Mouse (Mus musculus): ENCODE data around the gene Sox11. TPM values are rescaled to one million over a fixed set of nuclear protein-coding genes. Genes with fewer than 3 reads are reported as not detected.
A peak's percentile ranks its signal among the peaks of the same experiment; 100 is the strongest.

The Sox11 gene
- total and polyA plus RNA-seq, 3 experiments = 0.02 to 0.05 TPM; not detected in 1

- no peaks in the 10 kb centered on the region for H3K79me2 ChIP-seq (replicated peaks; ENCODE audit: control insufficient read depth, insufficient read depth, low read length)
- DNase-seq = peak; percentile 49 to 54
- H3K9ac ChIP-seq (ENCODE audit: low read depth, low read length) = no peak overlapping the region
- H3K27ac ChIP-seq = no peak overlapping the region
- H3K27me3 ChIP-seq (ENCODE audit: control insufficient read depth, insufficient read depth, low read length) = peaks cover 11% of the 10 kb centered on the region
- H3K4me1 ChIP-seq (ENCODE audit: control insufficient read depth, insufficient read depth, low read length) = no peaks in the 10 kb centered on the region
- peak; percentile 75 for TF ChIP-seq CTCF (IDR thresholded peaks at IDR 0.05)
- TF ChIP-seq EP300 (IDR thresholded peaks at IDR 0.05; ENCODE audit: insufficient read depth, low read depth, low read length) = no peak
- intact Hi-C loops (cut with DNase I) = loop anchor here (5.0 kb wide), 1 partner anchor 1089 kb away; no protein-coding TSS in a partner anchor
- H3K36me3 ChIP-seq (ENCODE audit: control insufficient read depth, insufficient read depth, low read length) = no peaks in the 10 kb centered on the region
- under 1% methylated on average over 79 of the region's 83 CpGs for WGBS
- H3K4me3 ChIP-seq = peak overlapping the region; percentile 49
Measured at GRCm38 (mm10) chr12:27342691-27343605, 574 bp upstream of the Sox11 start.

GRCm38 (mm10) chr12:27341130-27341870 is 1.1 kb downstream of the Sox11 start:
- peak; percentile 4 to 22 for DNase-seq
- Histone ChIP-seq H3K27ac (no peak overlapping the region), H3K4me1 (ENCODE audit: control insufficient read depth, insufficient read depth, low read length) (no peaks in the 10 kb centered on the region), H3K79me2 (replicated peaks; ENCODE audit: control insufficient read depth, insufficient read depth, low read length) (no peaks in the 10 kb centered on the region), H3K36me3 (ENCODE audit: control insufficient read depth, insufficient read depth, low read length) (no peaks in the 10 kb centered on the region), H3K4me3 (peak overlapping the region; percentile 49), H3K27me3 (ENCODE audit: control insufficient read depth, insufficient read depth, low read length) (peaks cover 11% of the 10 kb centered on the region), H3K9ac (ENCODE audit: low read depth, low read length) (no peak overlapping the region)
- intact Hi-C loops (cut with DNase I) = loop anchor here (5.0 kb wide), 1 partner anchor 1091 kb away; no protein-coding TSS in a partner anchor
- TF ChIP-seq POLR2A (IDR thresholded peaks at IDR 0.05; ENCODE audit: insufficient read depth, low read depth, low read length) = no peak
- TF ChIP-seq EP300 (IDR thresholded peaks at IDR 0.05; ENCODE audit: insufficient read depth, low read depth, low read length) = no peak
- no peak for TF ChIP-seq CTCF (IDR thresholded peaks at IDR 0.05)
- WGBS = 1% methylated on average over 80 of the region's 80 CpGs

- 11% methylated on average over 14 of the region's 14 CpGs for WGBS
- no peaks in the 10 kb centered on the region for H3K79me2 ChIP-seq (replicated peaks; ENCODE audit: control insufficient read depth, insufficient read depth, low read length)
Measured at GRCm38 (mm10) chr12:27340451-27341035, 1.8 kb downstream of the Sox11 start.

GRCm38 (mm10) chr12:27339171-27339751 is 3.1 kb downstream of the Sox11 start:
- H3K79me2 ChIP-seq (replicated peaks; ENCODE audit: control insufficient read depth, insufficient read depth, low read length) = no peaks in the 10 kb centered on the region
- peak; percentile 13 to 24 for DNase-seq
- no peak overlapping the region for H3K27ac ChIP-seq
- H3K27me3 ChIP-seq (ENCODE audit: control insufficient read depth, insufficient read depth, low read length) = peaks cover 11% of the 10 kb centered on the region
- no peaks in the 10 kb centered on the region for H3K36me3 ChIP-seq (ENCODE audit: control insufficient read depth, insufficient read depth, low read length)
- no peak overlapping the region for H3K9ac ChIP-seq (ENCODE audit: low read depth, low read length)
- H3K4me1 ChIP-seq (ENCODE audit: control insufficient read depth, insufficient read depth, low read length) = no peaks in the 10 kb centered on the region
- peak overlapping the region; percentile 46 for H3K4me3 ChIP-seq
- no peak for TF ChIP-seq CTCF (IDR thresholded peaks at IDR 0.05)
- no peak for TF ChIP-seq POLR2A (IDR thresholded peaks at IDR 0.05; ENCODE audit: insufficient read depth, low read depth, low read length)
- no peak for TF ChIP-seq EP300 (IDR thresholded peaks at IDR 0.05; ENCODE audit: insufficient read depth, low read depth, low read length)
- 1% methylated on average over 47 of the region's 47 CpGs for WGBS
- intact Hi-C loops (cut with DNase I) = no loop called here

More at GRCm38 (mm10) chr12:27340451-27341035, 1.8 kb downstream of the Sox11 start:
- H3K27me3 ChIP-seq (ENCODE audit: control insufficient read depth, insufficient read depth, low read length) = peaks cover 11% of the 10 kb centered on the region
- no peaks in the 10 kb centered on the region for H3K36me3 ChIP-seq (ENCODE audit: control insufficient read depth, insufficient read depth, low read length)
- H3K9ac ChIP-seq (ENCODE audit: low read depth, low read length) = no peak overlapping the region
- no peak for TF ChIP-seq EP300 (IDR thresholded peaks at IDR 0.05; ENCODE audit: insufficient read depth, low read depth, low read length)
- TF ChIP-seq CTCF (IDR thresholded peaks at IDR 0.05) = no peak
- TF ChIP-seq POLR2A (IDR thresholded peaks at IDR 0.05; ENCODE audit: insufficient read depth, low read depth, low read length) = no peak
- intact Hi-C loops (cut with DNase I) = loop anchor here (5.0 kb wide), 1 partner anchor 1092 kb away; no protein-coding TSS in a partner anchor
- H3K4me1 ChIP-seq (ENCODE audit: control insufficient read depth, insufficient read depth, low read length) = no peaks in the 10 kb centered on the region
- H3K27ac ChIP-seq = no peak overlapping the region
- no peak for DNase-seq
- no peak overlapping the region for H3K4me3 ChIP-seq

GRCm38 (mm10) chr12:27338721-27339170 is 3.6 kb downstream of the Sox11 start:
- H3K9ac ChIP-seq (ENCODE audit: low read depth, low read length) = no peak overlapping the region
- DNase-seq = peak; percentile 19 to 30
- no peaks in the 10 kb centered on the region for H3K36me3 ChIP-seq (ENCODE audit: control insufficient read depth, insufficient read depth, low read length)
- WGBS = 1% methylated on average over 40 of the region's 40 CpGs
- H3K4me3 ChIP-seq = peak overlapping the region; percentile 46
- H3K27ac ChIP-seq = no peak overlapping the region
- H3K4me1 ChIP-seq (ENCODE audit: control insufficient read depth, insufficient read depth, low read length) = no peaks in the 10 kb centered on the region
- TF ChIP-seq POLR2A (IDR thresholded peaks at IDR 0.05; ENCODE audit: insufficient read depth, low read depth, low read length) = no peak
- TF ChIP-seq EP300 (IDR thresholded peaks at IDR 0.05; ENCODE audit: insufficient read depth, low read depth, low read length) = no peak
- no peak for TF ChIP-seq CTCF (IDR thresholded peaks at IDR 0.05)
- peaks cover 11% of the 10 kb centered on the region for H3K27me3 ChIP-seq (ENCODE audit: control insufficient read depth, insufficient read depth, low read length)
- no peaks in the 10 kb centered on the region for H3K79me2 ChIP-seq (replicated peaks; ENCODE audit: control insufficient read depth, insufficient read depth, low read length)
- intact Hi-C loops (cut with DNase I) = no loop called here

Measured in heart, adult 2 months (tissue).